Mouse (Mus musculus): ENCODE data around the gene Tnfsf13. TPM values are rescaled to one million over a fixed set of nuclear protein-coding genes. Genes with fewer than 3 reads are reported as not detected.
"Not testable (repeated sequence)": the region's sequence is repeated elsewhere in the genome, so short reads cannot be mapped to it uniquely, and the experiment has no call there.

The Tnfsf13 gene
- total RNA-seq, 4 experiments from 2014 or later, result 2.5 to 7.3 (median 4.5) TPM

GRCm38 (mm10) chr11:69703814-69704612 lies 18.4 kb upstream of the Tnfsf13 start:
- DNase-seq, result no peak

- not testable (repeated sequence) for DNase-seq
These were observed 17.8 kb upstream of the Tnfsf13 start for GRCm38 (mm10) chr11:69703381-69703780.

GRCm38 (mm10) chr11:69702886-69703285 lies 17.3 kb upstream of the Tnfsf13 start:
- not testable (repeated sequence) for DNase-seq

- no peak for DNase-seq
These were observed 14.0 kb upstream of the Tnfsf13 start for GRCm38 (mm10) chr11:69699595-69699994.

GRCm38 (mm10) chr11:69698574-69698973 lies 13.0 kb upstream of the Tnfsf13 start:
- DNase-seq, result no peak

- DNase-seq, result no peak
These were observed 11.8 kb upstream of the Tnfsf13 start for GRCm38 (mm10) chr11:69697396-69697795.

- DNase-seq, result peak; percentile 72
These were observed 10.0 kb upstream of the Tnfsf13 start, which contains the start of the genes Tnfsf12 and Tnfsfm13 for GRCm38 (mm10) chr11:69695361-69696181. TSS of gene Tnfsf12 (minus strand) at chr11:69695849. TSS of gene Tnfsfm13 (minus strand) at chr11:69696098.

GRCm38 (mm10) chr11:69695046-69695360 lies 9.4 kb upstream of the Tnfsf13 start:
- DNase-seq, result no peak

- no peak for DNase-seq
These were observed 7.9 kb upstream of the Tnfsf13 start for GRCm38 (mm10) chr11:69693421-69693965.

GRCm38 (mm10) chr11:69692863-69693262 lies 7.3 kb upstream of the Tnfsf13 start:
- no peak for DNase-seq

- DNase-seq, result no peak
These were observed 6.7 kb upstream of the Tnfsf13 start for GRCm38 (mm10) chr11:69692196-69692811.

GRCm38 (mm10) chr11:69689891-69690290 lies 4.3 kb upstream of the Tnfsf13 start:
- no peak for DNase-seq

GRCm38 (mm10) chr11:69687061-69687460 lies 1.5 kb upstream of the Tnfsf13 start:
- DNase-seq, result no peak

- DNase-seq, result no peak
These were observed 793 bp upstream of the Tnfsf13 start for GRCm38 (mm10) chr11:69686377-69686776.

- no peak for DNase-seq
These were observed 648 bp downstream of the Tnfsf13 start for GRCm38 (mm10) chr11:69684936-69685335.

- DNase-seq, result no peak
These were observed 1.3 kb downstream of the Tnfsf13 start for GRCm38 (mm10) chr11:69684128-69684745.

GRCm38 (mm10) chr11:69683576-69683975 lies 2.0 kb downstream of the Tnfsf13 start:
- DNase-seq, result no peak

- DNase-seq, result peak; percentile 83
These were observed 2.6 kb downstream of the Tnfsf13 start for GRCm38 (mm10) chr11:69682840-69683533.

GRCm38 (mm10) chr11:69682209-69682839 lies 3.3 kb downstream of the Tnfsf13 start:
- DNase-seq, result no peak

- peak; percentile 95 for DNase-seq
These were observed 4.0 kb downstream of the Tnfsf13 start, which contains the start of gene Senp3 for GRCm38 (mm10) chr11:69681314-69682208. TSS of gene Senp3 (minus strand) at chr11:69682084.

All from adrenal gland, adult 8-10 months (tissue).